Mouse (Mus musculus): ENCODE results near the gene Polr2e.

Gene Polr2e

GRCm38 (mm10) chr10:80035148-80035547, 4.4 kb downstream of the Polr2e start:
- DNase-seq (ENCODE audit: low read depth, low spot score), result no peak

- DNase-seq (ENCODE audit: low read depth, low spot score), result no peak
Observed at GRCm38 (mm10) chr10:80033511-80034391, 5.8 kb downstream of the Polr2e start.

GRCm38 (mm10) chr10:80032799-80033480, 6.7 kb downstream of the Polr2e start:
- DNase-seq (ENCODE audit: low read depth, low spot score), result peak; percentile 78

GRCm38 (mm10) chr10:80030736-80031135, 8.9 kb downstream of the Polr2e start:
- no peak for DNase-seq (ENCODE audit: low read depth, low spot score)

- DNase-seq (ENCODE audit: low read depth, low spot score), result peak; percentile 26
Observed at GRCm38 (mm10) chr10:80030191-80030590, 9.4 kb downstream of the Polr2e start.

DNA sequence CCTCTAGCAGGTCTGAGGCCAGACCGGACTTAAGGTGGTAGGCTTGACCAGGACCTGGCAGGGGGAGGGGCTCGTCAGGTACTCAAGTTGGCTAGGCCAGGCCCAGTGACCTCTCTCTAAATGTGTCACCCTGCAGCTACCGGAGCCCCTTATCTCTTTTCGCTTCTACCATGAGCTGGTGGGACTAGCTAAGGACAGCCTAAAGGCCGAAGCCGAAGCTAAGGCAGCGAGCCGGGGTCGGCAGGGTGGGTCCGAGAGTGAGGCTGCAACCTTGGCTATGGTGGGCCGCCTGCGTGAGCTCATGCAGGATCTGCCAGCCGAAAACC, 11.1 kb downstream of the Polr2e start:
- DNase-seq (ENCODE audit: low read depth, low spot score), result no peak

DNA sequence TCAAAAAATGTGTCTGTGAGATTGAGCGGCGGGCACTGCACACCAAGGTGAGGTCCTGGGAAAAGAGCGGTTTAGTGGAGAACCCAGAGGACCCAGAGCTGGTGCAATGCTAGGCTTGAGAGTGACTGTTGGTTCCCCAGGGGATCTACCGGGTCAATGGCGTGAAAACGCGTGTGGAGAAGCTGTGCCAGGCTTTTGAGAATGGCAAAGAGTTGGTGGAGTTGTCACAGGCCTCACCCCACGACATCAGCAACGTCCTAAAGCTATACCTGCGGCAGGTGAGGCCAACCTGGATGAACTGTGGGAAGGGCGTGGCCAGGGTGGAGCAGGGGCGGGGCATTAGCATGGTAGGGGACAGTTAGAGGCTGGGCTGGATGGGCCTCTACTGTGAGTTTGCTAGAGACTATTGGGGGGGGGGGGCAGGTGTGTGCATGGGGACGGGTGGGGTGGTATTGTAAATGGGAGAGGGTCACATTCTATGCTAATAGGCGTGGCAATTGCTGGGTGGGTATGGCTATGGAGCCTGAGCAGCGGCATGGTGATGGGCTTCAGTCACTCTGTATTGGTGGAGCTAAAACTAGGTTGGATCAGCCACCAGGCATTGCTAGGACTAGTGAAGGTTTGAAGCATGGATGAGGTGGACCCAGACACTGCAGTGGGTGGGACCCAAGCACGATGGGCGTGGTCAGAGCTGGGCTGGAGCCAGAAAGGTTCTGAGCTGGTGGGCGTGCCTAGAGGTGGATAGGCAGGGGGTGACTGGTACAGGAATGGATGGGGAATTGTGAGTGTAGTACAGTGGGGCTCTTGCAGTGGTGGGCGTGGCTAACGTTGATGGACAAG, 11.7 kb downstream of the Polr2e start:
- no peak for DNase-seq (ENCODE audit: low read depth, low spot score)

DNA sequence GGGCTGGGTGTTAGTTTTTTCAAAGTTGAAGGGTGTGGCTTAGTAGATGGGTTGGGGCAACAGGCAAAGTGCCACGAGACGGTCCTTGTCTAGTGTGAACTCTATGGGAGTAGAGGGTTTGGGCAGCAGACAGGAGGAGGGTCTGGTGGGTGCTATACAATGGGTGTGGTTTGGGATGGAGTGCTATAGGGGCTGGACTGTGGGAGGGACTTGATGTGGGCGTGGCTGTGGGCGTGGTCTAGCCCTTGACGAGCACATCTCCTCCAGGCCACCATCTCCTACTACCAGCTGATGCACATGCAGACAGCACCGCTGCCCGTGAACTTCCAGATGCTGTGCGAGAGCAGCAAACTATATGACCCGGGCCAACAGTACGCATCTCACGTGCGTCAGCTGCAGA, 13.7 kb downstream of the Polr2e start:
- peak; percentile 67 for DNase-seq (ENCODE audit: low read depth, low spot score)

GRCm38 (mm10) chr10:80025463-80025862, 14.1 kb downstream of the Polr2e start:
- peak; percentile 21 for DNase-seq (ENCODE audit: low read depth, low spot score)

DNA sequence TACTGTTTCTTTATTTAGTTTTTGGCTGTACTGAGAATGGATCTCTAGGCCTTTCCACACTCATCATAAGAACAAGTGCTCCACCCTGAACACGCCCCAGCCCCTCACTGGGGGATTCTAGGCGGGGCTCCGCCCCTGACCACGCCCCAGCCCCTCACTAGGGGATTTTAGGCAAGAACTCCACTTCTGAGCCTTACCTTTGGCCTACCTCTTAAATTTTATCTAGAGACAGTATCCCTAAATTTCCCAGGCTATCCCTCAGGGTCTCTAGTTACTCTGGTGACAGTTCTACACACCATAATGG, 14.6 kb downstream of the Polr2e start:
- DNase-seq (ENCODE audit: low read depth, low spot score), result no peak

DNA sequence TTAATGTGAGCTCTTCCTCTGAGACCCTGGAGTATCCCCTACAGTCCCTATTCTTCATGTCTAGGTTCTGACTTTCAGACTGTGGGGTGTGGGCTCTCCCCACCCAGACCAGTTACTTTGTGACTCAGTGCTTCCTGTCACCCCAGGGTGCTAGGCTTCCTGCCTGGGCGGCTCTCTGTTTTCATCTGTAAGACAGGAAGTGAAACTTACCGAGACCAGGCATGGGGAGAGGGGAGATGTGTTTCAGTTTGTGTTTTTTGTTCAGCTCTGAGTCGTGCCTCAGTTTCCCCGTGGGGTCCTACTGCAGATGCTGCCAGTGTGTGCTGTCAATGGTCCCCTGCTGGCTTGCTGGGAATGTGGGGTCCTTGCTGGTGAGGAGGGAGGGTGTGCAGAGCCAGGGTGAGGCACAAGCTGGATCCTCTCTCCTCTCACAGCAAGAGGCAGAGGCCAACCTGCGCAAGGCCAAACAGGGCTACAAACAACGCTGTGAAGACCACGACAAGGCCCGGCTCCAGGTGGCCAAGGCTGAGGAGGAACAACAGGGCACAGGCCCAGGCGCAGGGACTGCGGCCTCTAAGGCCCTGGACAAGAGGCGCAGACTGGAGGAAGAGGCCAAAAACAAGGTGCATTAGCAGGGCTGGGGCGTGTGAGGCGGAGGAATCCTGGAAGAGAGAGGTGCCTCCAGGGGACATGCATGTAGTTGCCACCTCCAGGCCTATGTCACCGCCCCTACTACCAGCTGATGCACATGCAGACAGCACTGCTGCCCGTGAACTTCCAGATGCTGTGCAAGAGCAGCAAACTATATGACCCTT, 15.2 kb downstream of the Polr2e start:
- DNase-seq (ENCODE audit: low read depth, low spot score), result peak; percentile 91

- DNase-seq (ENCODE audit: low read depth, low spot score), result peak; percentile 78
Observed at GRCm38 (mm10) chr10:80023758-80024157, 15.8 kb downstream of the Polr2e start.

DNA sequence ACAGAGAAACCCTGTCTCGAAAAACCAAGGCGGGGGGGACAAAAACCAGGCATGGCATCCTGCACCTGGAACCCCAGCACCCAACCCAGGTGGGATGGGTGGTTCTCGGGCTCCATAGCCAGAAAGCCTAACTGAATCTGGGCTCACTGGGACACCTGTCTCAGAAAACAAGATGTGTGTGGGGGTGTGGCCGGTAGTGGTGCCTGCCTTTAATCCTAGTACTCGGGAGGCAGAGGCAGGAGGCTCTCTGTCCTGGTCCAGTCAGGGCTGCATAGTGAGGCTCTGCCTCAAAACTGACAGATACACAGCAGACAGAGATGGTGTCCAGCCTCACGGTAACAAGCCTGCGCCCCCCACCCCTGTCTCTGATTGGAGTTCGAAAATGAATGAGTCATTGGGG, 16.8 kb downstream of the Polr2e start:
- no peak for DNase-seq (ENCODE audit: low read depth, low spot score)

DNA sequence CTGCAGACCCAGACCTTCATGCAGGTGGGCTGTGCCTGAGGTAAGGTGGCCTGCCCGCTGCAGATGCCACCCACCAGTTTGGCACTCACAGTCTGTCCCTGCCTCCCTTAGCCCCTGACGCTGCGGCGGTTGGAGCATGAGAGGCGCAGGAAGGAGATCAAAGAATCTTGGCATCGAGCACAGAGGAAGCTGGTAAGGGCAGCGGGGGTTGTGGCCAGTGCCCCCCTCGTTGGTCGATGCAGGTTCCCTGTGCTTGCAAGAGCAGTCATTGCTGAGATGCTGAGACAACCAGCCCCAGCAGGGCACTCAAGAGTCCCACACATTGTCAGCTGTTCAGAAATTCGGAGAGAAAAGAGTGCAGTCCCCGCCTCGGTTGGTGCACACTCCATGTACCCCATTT, 17.4 kb downstream of the Polr2e start:
- peak; percentile 78 for DNase-seq (ENCODE audit: low read depth, low spot score)

- no peak for DNase-seq (ENCODE audit: low read depth, low spot score)
Observed at GRCm38 (mm10) chr10:80021320-80021641, 18.3 kb downstream of the Polr2e start.

- DNase-seq (ENCODE audit: low read depth, low spot score), result no peak
Observed at GRCm38 (mm10) chr10:80020603-80021319, 18.8 kb downstream of the Polr2e start.

DNA sequence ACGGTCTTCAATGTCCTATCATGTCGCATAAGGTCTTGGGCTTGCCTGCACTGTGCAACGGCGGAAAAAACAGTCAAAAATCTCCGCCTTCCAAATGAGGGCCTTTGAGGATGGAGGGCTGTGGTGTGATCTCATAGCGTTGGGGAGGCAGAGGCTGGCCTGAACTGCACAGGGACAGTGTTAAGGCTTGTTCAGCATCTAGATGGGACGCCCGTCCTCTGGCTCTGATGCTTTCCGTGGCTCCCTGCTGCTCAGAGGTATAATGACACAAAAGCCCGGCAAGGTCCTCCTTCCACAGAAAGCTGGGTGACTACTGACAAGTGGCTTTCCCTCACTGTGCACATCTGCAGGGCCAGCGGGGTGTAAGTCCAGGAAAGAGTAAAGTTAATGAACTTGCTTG, 19.4 kb downstream of the Polr2e start:
- no peak for DNase-seq (ENCODE audit: low read depth, low spot score)

GRCm38 (mm10) chr10:80019471-80020131, 20.0 kb downstream of the Polr2e start:
- DNase-seq (ENCODE audit: low read depth, low spot score), result no peak

DNA sequence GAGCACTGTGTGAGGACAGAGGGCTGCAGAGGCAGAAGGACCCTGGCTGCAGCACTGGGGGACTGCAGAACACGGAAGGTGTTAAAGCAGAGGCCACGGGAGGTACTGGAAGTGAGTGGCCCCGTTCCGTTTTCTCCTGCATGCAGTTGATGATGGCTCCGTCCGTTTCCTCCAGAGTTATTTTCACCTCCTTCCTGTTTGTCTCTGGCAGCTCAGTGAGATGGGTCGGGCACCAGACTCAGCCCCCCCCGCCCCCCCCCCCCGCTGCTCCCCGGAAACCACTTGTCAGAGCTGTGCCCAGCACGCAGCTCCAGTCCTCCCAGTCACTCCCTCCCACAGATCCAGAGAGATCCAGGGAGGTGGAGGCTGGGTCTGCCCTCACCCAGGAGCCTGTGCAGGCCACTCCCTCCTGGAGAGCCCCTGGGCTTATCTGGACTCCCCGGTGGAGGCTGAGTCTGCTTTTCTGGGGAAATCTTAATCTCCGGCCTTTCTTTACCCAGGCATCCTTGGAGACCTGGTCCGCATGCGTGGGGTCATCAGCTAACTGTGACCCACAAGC, 20.8 kb downstream of the Polr2e start:
- peak; percentile 84 for DNase-seq (ENCODE audit: low read depth, low spot score)

DNA sequence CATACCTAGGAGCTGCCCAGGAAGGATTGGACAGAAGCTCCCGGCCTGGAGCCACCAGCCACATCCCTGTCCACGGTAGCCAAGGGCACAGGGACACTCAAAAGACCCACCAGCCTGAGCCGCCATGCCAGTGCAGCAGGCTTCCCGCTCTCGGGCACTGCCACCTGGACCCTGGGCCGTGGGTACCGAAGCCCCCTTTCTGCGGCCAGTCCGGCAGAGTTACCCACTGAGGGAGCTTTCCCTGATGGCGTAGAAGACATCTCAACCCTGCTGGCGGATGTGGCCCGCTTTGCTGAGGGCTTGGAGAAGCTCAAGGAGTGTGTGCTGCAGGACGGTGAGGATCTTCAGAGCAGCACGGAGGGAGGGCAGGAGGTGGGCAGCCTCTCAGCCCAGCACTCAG, 21.8 kb downstream of the Polr2e start:
- DNase-seq (ENCODE audit: low read depth, low spot score), result peak; percentile 71
